Mouse (Mus musculus): ENCODE data around the gene Lhfp.

DNA sequence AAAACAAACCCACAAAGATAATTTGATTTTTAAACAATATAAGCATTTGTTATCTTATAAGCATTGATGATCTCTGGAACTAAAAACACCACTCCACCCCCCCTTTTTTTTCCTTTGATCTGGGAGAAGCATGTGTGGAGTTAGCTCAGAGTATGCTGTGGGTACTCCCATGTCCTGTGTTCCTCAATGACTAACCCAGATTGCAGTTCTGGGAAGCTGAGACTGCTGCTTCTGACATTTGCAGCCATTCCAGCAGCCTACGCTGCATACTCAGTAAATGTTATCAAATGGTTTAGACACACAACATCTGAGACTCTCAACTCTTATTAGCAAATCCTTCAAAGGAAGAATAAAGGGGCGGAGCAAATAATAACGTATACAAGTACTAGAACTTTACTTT, 128.2 kb downstream of the Lhfp start:
- TF ChIP-seq CTCF (IDR thresholded peaks at IDR 0.05) (no peak), POLR2A (IDR thresholded peaks at IDR 0.05; ENCODE audit: insufficient read depth, low read depth, low read length) (no peak)
